Mouse (Mus musculus) kidney, embryonic 15.5 days (tissue): ENCODE results near the gene Tapt1. TPM values are rescaled to one million over a fixed set of nuclear protein-coding genes. Genes with fewer than 3 reads are reported as not detected.
A peak's percentile ranks its signal among the peaks of the same experiment; 100 is the strongest.
"Not testable (repeated sequence)": the region's sequence is repeated elsewhere in the genome, so short reads cannot be mapped to it uniquely, and the experiment has no call there.

Source experiments
- ATAC-seq: fragments of 200-750 bp; cut with Nextera tagmentation; replicated peaks from 2 replicates; pipeline ENCODE4 v1.8.0; 2017; ENCODE audit warnings: moderate TSS enrichment; ENCODE audit not compliant: low FRiP score
- H3K27ac ChIP-seq: fragments of 300-500 bp; sonication (generic); 2 replicates; pipeline ENCODE4 v1.5.1; 2015; ENCODE audit warnings: mild to moderate bottlenecking, inconsistent platforms
- H3K27me3 ChIP-seq: fragments of 300-500 bp; sonication (generic); 2 replicates; pipeline ENCODE4 v1.6.1; 2015; ENCODE audit warnings: inconsistent platforms
- H3K36me3 ChIP-seq: fragments of 300-500 bp; sonication (generic); 2 replicates; pipeline ENCODE4 v1.6.1; 2015; ENCODE audit warnings: inconsistent platforms
- H3K4me1 ChIP-seq: fragments of 300-500 bp; sonication (generic); 2 replicates; pipeline ENCODE4 v1.6.1; 2015; ENCODE audit warnings: inconsistent platforms
- H3K4me2 ChIP-seq: fragments of 300-500 bp; sonication (generic); 2 replicates; pipeline ENCODE4 v1.6.1; 2015; ENCODE audit warnings: moderate library complexity, mild to moderate bottlenecking, inconsistent platforms
- H3K4me3 ChIP-seq: fragments of 300-500 bp; sonication (generic); replicated peaks from 2 replicates; pipeline ENCODE4 v1.5.1; 2015; ENCODE audit warnings: mild to moderate bottlenecking, inconsistent platforms
- H3K9ac ChIP-seq: fragments of 300-500 bp; sonication (generic); 2 replicates; pipeline ENCODE4 v1.6.1; 2015; ENCODE audit warnings: mild to moderate bottlenecking, inconsistent platforms
- H3K9me3 ChIP-seq: fragments of 300-500 bp; sonication (generic); replicated peaks from 2 replicates; pipeline ENCODE4 v1.6.1; 2016; ENCODE audit warnings: inconsistent platforms
- WGBS: fragments of 180-500 bp; shearing (Covaris S2); methylation state at CpG from one replicate; pipeline ENCODE4 v1.1.7; 2015; ENCODE audit warnings: mixed read lengths; 5-methylcytosine and 5-hydroxymethylcytosine counted together
- polyA plus RNA-seq: library from polyadenylated mRNA; unstranded; fragments of >200 nt; fragmentation: Nextera tagmentation; extraction: Ambion mirVana; gene quantifications from 2 replicates; pipeline ENCODE4 v1.2.1, GENCODE M21; 2015

Tapt1 gene
- 28.5 and 30.0 TPM in 2 replicates for polyA plus RNA-seq

- peak; percentile 96 for ATAC-seq
- H3K27me3 ChIP-seq: no peaks in the 10 kb centered on the region
- under 1% methylated on average over 93 of the region's 121 CpGs for WGBS
- no peaks in the 10 kb centered on the region for H3K9me3 ChIP-seq
- H3K27ac ChIP-seq: peak within 1 kb of the TSS; percentile 92
- peaks cover 38% of the 10 kb centered on the region for H3K4me1 ChIP-seq
- H3K4me2 ChIP-seq: peak within 1 kb of the TSS; percentile 76
- peak within 1 kb of the TSS; percentile 95 for H3K9ac ChIP-seq
- H3K4me3 ChIP-seq: peak within 1 kb of the TSS; percentile 97
- no peaks in the 10 kb centered on the region for H3K36me3 ChIP-seq
Observed at GRCm38 (mm10) chr5:44226521-44227461, at the start of gene Tapt1. TSS of gene Tapt1 (minus strand) at chr5:44226626.

- Histone ChIP-seq H3K9me3 (no peaks in the 10 kb centered on the region), H3K4me2 (no peak overlapping the region), H3K27ac (no peak overlapping the region), H3K36me3 (no peaks in the 10 kb centered on the region), H3K9ac (no peak overlapping the region), H3K4me3 (no peak overlapping the region), H3K27me3 (no peaks in the 10 kb centered on the region), H3K4me1 (no peaks in the 10 kb centered on the region)
- WGBS: 87% methylated on average over 4 of the region's 4 CpGs
- no peak for ATAC-seq
Observed at GRCm38 (mm10) chr5:44271564-44271963, 45.1 kb upstream of the Tapt1 start.

- not testable (repeated sequence) for H3K27me3 ChIP-seq, H3K9me3 ChIP-seq, H3K4me3 ChIP-seq, H3K36me3 ChIP-seq, H3K4me2 ChIP-seq, H3K4me1 ChIP-seq, H3K27ac ChIP-seq, H3K9ac ChIP-seq, ATAC-seq
- WGBS: 39% methylated on average over 2 of the region's 3 CpGs
Observed at GRCm38 (mm10) chr5:44268524-44268923, 42.1 kb upstream of the Tapt1 start.

GRCm38 (mm10) chr5:44261691-44262090 lies 35.3 kb upstream of the Tapt1 start:
- WGBS: 82% methylated on average over 5 of the region's 5 CpGs
- H3K4me3 ChIP-seq: no peak overlapping the region
- no peaks in the 10 kb centered on the region for H3K4me1 ChIP-seq
- H3K9ac ChIP-seq: no peak overlapping the region
- no peaks in the 10 kb centered on the region for H3K9me3 ChIP-seq
- H3K36me3 ChIP-seq: no peaks in the 10 kb centered on the region
- H3K4me2 ChIP-seq: no peak overlapping the region
- ATAC-seq: no peak
- no peaks in the 10 kb centered on the region for H3K27me3 ChIP-seq
- no peak overlapping the region for H3K27ac ChIP-seq

GRCm38 (mm10) chr5:44261172-44261571 lies 34.7 kb upstream of the Tapt1 start:
- H3K4me1 ChIP-seq: 0 out of 2 replicates have a peak, but pooled peaks cover 3% of the 10 kb centered on the region
- no peaks in the 10 kb centered on the region for H3K36me3 ChIP-seq
- no peak overlapping the region for H3K27ac ChIP-seq
- no peak for ATAC-seq
- H3K27me3 ChIP-seq: no peaks in the 10 kb centered on the region
- no peak overlapping the region for H3K4me3 ChIP-seq
- no peak overlapping the region for H3K9ac ChIP-seq
- H3K4me2 ChIP-seq: no peak overlapping the region
- 64% methylated on average over 3 of the region's 3 CpGs for WGBS
- H3K9me3 ChIP-seq: no peaks in the 10 kb centered on the region

GRCm38 (mm10) chr5:44259678-44260077 lies 33.3 kb upstream of the Tapt1 start:
- 74% methylated on average over 3 of the region's 3 CpGs for WGBS
- Histone ChIP-seq H3K36me3 (no peaks in the 10 kb centered on the region), H3K4me2 (no peak overlapping the region), H3K4me1 (peaks cover 8% of the 10 kb centered on the region; the same call in 1 of the 2 replicates), H3K27ac (no peak overlapping the region), H3K9me3 (no peaks in the 10 kb centered on the region), H3K4me3 (no peak overlapping the region), H3K27me3 (no peaks in the 10 kb centered on the region), H3K9ac (no peak overlapping the region)
- no peak for ATAC-seq

GRCm38 (mm10) chr5:44258163-44258562 lies 31.7 kb upstream of the Tapt1 start:
- H3K27me3 ChIP-seq: no peaks in the 10 kb centered on the region
- ATAC-seq: no peak
- no peak overlapping the region for H3K4me2 ChIP-seq
- H3K4me3 ChIP-seq: no peak overlapping the region
- no peak overlapping the region for H3K9ac ChIP-seq
- no peaks in the 10 kb centered on the region for H3K9me3 ChIP-seq
- H3K4me1 ChIP-seq: peaks cover 8% of the 10 kb centered on the region; the same call in 1 of the 2 replicates
- no peaks in the 10 kb centered on the region for H3K36me3 ChIP-seq
- 83% methylated on average over 1 of the region's 1 CpGs for WGBS
- H3K27ac ChIP-seq: no peak overlapping the region

GRCm38 (mm10) chr5:44257401-44257800 lies 31.0 kb upstream of the Tapt1 start:
- H3K4me3 ChIP-seq: no peak overlapping the region
- no peak for ATAC-seq
- no peaks in the 10 kb centered on the region for H3K36me3 ChIP-seq
- 80% methylated on average over 4 of the region's 4 CpGs for WGBS
- H3K27ac ChIP-seq: no peak overlapping the region
- no peaks in the 10 kb centered on the region for H3K27me3 ChIP-seq
- H3K9ac ChIP-seq: no peak overlapping the region
- peaks cover 8% of the 10 kb centered on the region; the same call in 1 of the 2 replicates for H3K4me1 ChIP-seq
- no peak overlapping the region for H3K4me2 ChIP-seq
- no peaks in the 10 kb centered on the region for H3K9me3 ChIP-seq

- WGBS: 49% methylated on average over 3 of the region's 3 CpGs
Observed at GRCm38 (mm10) chr5:44256512-44256911, 30.1 kb upstream of the Tapt1 start.

GRCm38 (mm10) chr5:44255756-44256398 lies 29.5 kb upstream of the Tapt1 start:
- no peaks in the 10 kb centered on the region for H3K9me3 ChIP-seq
- H3K4me2 ChIP-seq: no peak overlapping the region
- 48% methylated on average over 7 of the region's 7 CpGs for WGBS
- H3K27me3 ChIP-seq: no peaks in the 10 kb centered on the region
- ATAC-seq: peak; percentile 87
- H3K9ac ChIP-seq: no peak overlapping the region
- H3K36me3 ChIP-seq: no peaks in the 10 kb centered on the region
- H3K4me3 ChIP-seq: no peak overlapping the region
- peaks cover 8% of the 10 kb centered on the region; the same call in 1 of the 2 replicates for H3K4me1 ChIP-seq
- H3K27ac ChIP-seq: peak overlapping the region; percentile 59; the same call in 1 of the 2 replicates

More at GRCm38 (mm10) chr5:44256512-44256911, 30.1 kb upstream of the Tapt1 start:
- no peak overlapping the region for H3K4me3 ChIP-seq
- H3K36me3 ChIP-seq: no peaks in the 10 kb centered on the region
- no peak overlapping the region for H3K4me2 ChIP-seq
- H3K27me3 ChIP-seq: no peaks in the 10 kb centered on the region
- 0 out of 2 replicates have a peak, but pooled peaks have one; percentile 20 for ATAC-seq
- no peaks in the 10 kb centered on the region for H3K9me3 ChIP-seq
- H3K27ac ChIP-seq: 0 out of 2 replicates have a peak overlapping the region, but pooled peaks have one; percentile 27
- no peak overlapping the region for H3K9ac ChIP-seq
- H3K4me1 ChIP-seq: peaks cover 8% of the 10 kb centered on the region; the same call in 1 of the 2 replicates

- no peak overlapping the region for H3K4me2 ChIP-seq
- no peak overlapping the region for H3K27ac ChIP-seq
- H3K36me3 ChIP-seq: no peaks in the 10 kb centered on the region
- no peaks in the 10 kb centered on the region for H3K27me3 ChIP-seq
- H3K4me1 ChIP-seq: peaks cover 8% of the 10 kb centered on the region; the same call in 1 of the 2 replicates
- WGBS: 85% methylated on average over 6 of the region's 6 CpGs
- no peak overlapping the region for H3K4me3 ChIP-seq
- no peaks in the 10 kb centered on the region for H3K9me3 ChIP-seq
- H3K9ac ChIP-seq: no peak overlapping the region
- no peak for ATAC-seq
Observed at GRCm38 (mm10) chr5:44253449-44253848, 27.0 kb upstream of the Tapt1 start.

GRCm38 (mm10) chr5:44252395-44252794 lies 26.0 kb upstream of the Tapt1 start:
- ATAC-seq: no peak
- H3K4me2 ChIP-seq: no peak overlapping the region
- no peak overlapping the region for H3K4me3 ChIP-seq
- H3K36me3 ChIP-seq: no peaks in the 10 kb centered on the region
- no peaks in the 10 kb centered on the region for H3K27me3 ChIP-seq
- H3K27ac ChIP-seq: no peak overlapping the region
- 73% methylated on average over 4 of the region's 4 CpGs for WGBS
- H3K9ac ChIP-seq: no peak overlapping the region
- no peaks in the 10 kb centered on the region for H3K9me3 ChIP-seq
- H3K4me1 ChIP-seq: peaks cover 8% of the 10 kb centered on the region; the same call in 1 of the 2 replicates
